11 mouse cellular contexts compared by ENCODE assay signal in genomic region chr9:70864039-70864438, GRCm38 (mm10).
DNase-seq lines count a peak whose midpoint lies in the region; ATAC-seq lines count a peak whose summit lies in the region.
"Had no signal": no experiment of that assay in that cellular context is flagged by ENCODE, and none has a peak within 500 bp of the region (broad histone marks: within the 10 kb centered on the region; RNA-seq: fewer than 3 reads in every experiment).

No protein-coding gene starts in this region.

- no peaks in the 10 kb centered on the region for H3K27me3 ChIP-seq in kidney, embryonic 15.5 days
- no peaks in the 10 kb centered on the region for H3K27me3 ChIP-seq in liver, embryonic 11.5 days (replicated peaks; ENCODE audit: control insufficient read depth, insufficient read depth, low read length)
- H3K27me3 ChIP-seq in neural tube, embryonic 15.5 days (replicated peaks): no peaks in the 10 kb centered on the region
- no peaks in the 10 kb centered on the region for H3K27me3 ChIP-seq in heart, embryonic 10.5 days (ENCODE audit: insufficient read depth, poor library complexity, severe bottlenecking)
- H3K27me3 ChIP-seq: limb, embryonic 15.5 days had no signal

- no peak for DNase-seq in kidney, postnatal 4 days
- no peak for DNase-seq in liver, embryonic 11.5 days (ENCODE audit: low spot score)
- no peak for DNase-seq in left cerebral cortex, postnatal 14 days (ENCODE audit: low spot score in 2 of 2)
- DNase-seq in heart, embryonic 10.5 days (ENCODE audit: low spot score): no peak
- DNase-seq: cerebellum, adult 8-10 months; heart, postnatal 36 days had no signal

- no peak overlapping the region for H3K4me3 ChIP-seq in kidney, embryonic 15.5 days (replicated peaks)
- H3K4me3 ChIP-seq in liver, embryonic 11.5 days (ENCODE audit: low read depth, low read length): no peak overlapping the region
- H3K4me3 ChIP-seq in neural tube, embryonic 15.5 days (replicated peaks): no peak overlapping the region
- H3K4me3 ChIP-seq in heart, embryonic 10.5 days: no peak overlapping the region
- H3K4me3 ChIP-seq: limb, embryonic 15.5 days had no signal

- 36% methylated on average over 8 of the region's 8 CpGs for WGBS in kidney, embryonic 15.5 days
- 54% methylated on average over 8 of the region's 8 CpGs for WGBS in liver, embryonic 11.5 days
- WGBS in neural tube, embryonic 15.5 days: 17% methylated on average over 8 of the region's 8 CpGs
- WGBS in heart, embryonic 10.5 days: 63% methylated on average over 8 of the region's 8 CpGs

- H3K4me1 ChIP-seq in kidney, embryonic 15.5 days: peaks cover 38% of the 10 kb centered on the region
- H3K4me1 ChIP-seq in liver, embryonic 11.5 days (replicated peaks; ENCODE audit: control insufficient read depth, insufficient read depth, low read length): peaks cover 18% of the 10 kb centered on the region
- H3K4me1 ChIP-seq in neural tube, embryonic 15.5 days: peaks cover 12% of the 10 kb centered on the region
- H3K4me1 ChIP-seq in heart, embryonic 10.5 days: peaks cover 15% of the 10 kb centered on the region

- no peaks in the 10 kb centered on the region for H3K9me3 ChIP-seq in kidney, embryonic 15.5 days (replicated peaks)
- no peaks in the 10 kb centered on the region for H3K9me3 ChIP-seq in liver, embryonic 11.5 days (ENCODE audit: control insufficient read depth, low read length)
- H3K9me3 ChIP-seq in neural tube, embryonic 15.5 days (replicated peaks): no peaks in the 10 kb centered on the region
- H3K9me3 ChIP-seq in heart, embryonic 10.5 days: no peaks in the 10 kb centered on the region
- H3K9me3 ChIP-seq: limb, embryonic 15.5 days had no signal

- ATAC-seq in kidney, embryonic 15.5 days (replicated peaks; ENCODE audit: low FRiP score): no peak
- peak; percentile 62 for ATAC-seq in erythroid progenitor cell, adult 5-6 weeks (replicated peaks; ENCODE audit: low FRiP score, poor library complexity, severe bottlenecking)
- ATAC-seq in liver, embryonic 11.5 days (replicated peaks; ENCODE audit: low FRiP score): peak; percentile 73
- ATAC-seq in neural tube, embryonic 15.5 days (ENCODE audit: low FRiP score): no peak; the same call in 1 of the 2 replicates

- H3K4me2 ChIP-seq in kidney, embryonic 15.5 days: no peak overlapping the region
- no peak overlapping the region for H3K4me2 ChIP-seq in liver, embryonic 11.5 days
- H3K4me2 ChIP-seq in neural tube, embryonic 15.5 days: no peak overlapping the region
- H3K4me2 ChIP-seq: limb, embryonic 15.5 days; midbrain, embryonic 11.5 days had no signal

- H3K9ac ChIP-seq in kidney, embryonic 15.5 days: no peak overlapping the region
- H3K9ac ChIP-seq in liver, embryonic 11.5 days (ENCODE audit: low read depth, low read length): no peak overlapping the region
- no peak overlapping the region for H3K9ac ChIP-seq in neural tube, embryonic 15.5 days (replicated peaks)
- H3K9ac ChIP-seq: limb, embryonic 15.5 days had no signal

- no peaks in the 10 kb centered on the region for H3K36me3 ChIP-seq in kidney, embryonic 15.5 days
- H3K36me3 ChIP-seq in liver, embryonic 11.5 days (ENCODE audit: control insufficient read depth, insufficient read depth, low read length): no peaks in the 10 kb centered on the region
- no peaks in the 10 kb centered on the region for H3K36me3 ChIP-seq in neural tube, embryonic 15.5 days
- no peaks in the 10 kb centered on the region for H3K36me3 ChIP-seq in heart, embryonic 10.5 days
- H3K36me3 ChIP-seq: limb, embryonic 15.5 days had no signal

- H3K27ac ChIP-seq in kidney, embryonic 15.5 days: peak overlapping the region; percentile 86
- 0 out of 2 replicates have a peak overlapping the region, but pooled peaks have one; percentile 4 for H3K27ac ChIP-seq in liver, embryonic 11.5 days (ENCODE audit: low read depth, low read length)
- 0 out of 2 replicates have a peak overlapping the region, but pooled peaks have one; percentile 6 for H3K27ac ChIP-seq in neural tube, embryonic 15.5 days (replicated peaks)
- no peak overlapping the region for H3K27ac ChIP-seq in heart, embryonic 10.5 days

- intact Hi-C loops in left cerebral cortex, postnatal 14 days (cut with DNase I): no loop called here

Comparison
In these comparisons a context has a peak if more than half of its experiments do, and no peak if none do; other contexts are left out.
1. ATAC-seq: peak in erythroid progenitor cell, adult 5-6 weeks (single experiment) and liver, embryonic 11.5 days (single experiment); none in kidney, embryonic 15.5 days (single experiment) and neural tube, embryonic 15.5 days (single experiment).